Mouse (Mus musculus) hindbrain, embryonic 14.5 days (tissue): ENCODE data around the gene Trnt1. TPM values are rescaled to one million over a fixed set of nuclear protein-coding genes. Genes with fewer than 3 reads are reported as not detected.
A peak's percentile ranks its signal among the peaks of the same experiment; 100 is the strongest.

Experiments used
- ATAC-seq: fragments of 200-750 bp; cut with Nextera tagmentation; 2 replicates; pipeline ENCODE4 v1.8.0; 2017; ENCODE audit warnings: moderate number of reproducible peaks, mild to moderate bottlenecking, moderate TSS enrichment, moderate library complexity; ENCODE audit not compliant: low FRiP score
- DNase-seq: peaks from one replicate; pipeline ENCODE4 v3.0.0-alpha.2; 2015; ENCODE audit warnings: low spot score
- H3K27ac ChIP-seq: fragments of 300-500 bp; sonication (generic); 2 replicates; pipeline ENCODE4 v1.5.1; 2014; ENCODE audit warnings: mild to moderate bottlenecking, moderate library complexity
- H3K27me3 ChIP-seq: fragments of 300-500 bp; sonication (generic); 2 replicates; pipeline ENCODE4 v1.6.1; 2014; ENCODE audit warnings: mild to moderate bottlenecking, low read length, mixed read lengths; ENCODE audit not compliant: control insufficient read depth, insufficient read depth
- H3K36me3 ChIP-seq: fragments of 300-500 bp; sonication (generic); replicated peaks from 2 replicates; pipeline ENCODE4 v1.6.1; 2014; ENCODE audit not compliant: control insufficient read depth, insufficient read depth
- H3K4me1 ChIP-seq: fragments of 300-500 bp; sonication (generic); replicated peaks from 2 replicates; pipeline ENCODE4 v1.6.1; 2014; ENCODE audit warnings: antibody characterized with exemption, low read length, mixed read lengths; ENCODE audit not compliant: control insufficient read depth, insufficient read depth
- H3K4me2 ChIP-seq: fragments of 300-500 bp; sonication (generic); replicated peaks from 2 replicates; pipeline ENCODE4 v1.6.1; 2014; ENCODE audit warnings: mild to moderate bottlenecking, moderate library complexity
- H3K4me3 ChIP-seq: fragments of 300-500 bp; sonication (generic); replicated peaks from 2 replicates; pipeline ENCODE4 v1.5.1; 2014; ENCODE audit warnings: mild to moderate bottlenecking, low read length
- H3K9ac ChIP-seq: fragments of 300-500 bp; sonication (generic); 2 replicates; pipeline ENCODE4 v1.6.1; 2014
- H3K9me3 ChIP-seq: fragments of 300-500 bp; sonication (generic); 2 replicates; pipeline ENCODE4 v1.6.1; 2016; ENCODE audit warnings: low read length; ENCODE audit not compliant: control insufficient read depth
- WGBS: fragments of 180-500 bp; shearing (Covaris S2); extraction: QIAGEN DNeasy Blood & Tissue Kit; methylation state at CpG from one replicate; pipeline ENCODE4 v1.1.7; 2014; 5-methylcytosine and 5-hydroxymethylcytosine counted together
- polyA plus RNA-seq: library from polyadenylated mRNA; unstranded; fragments of >200 nt; fragmentation: Nextera tagmentation; extraction: Ambion mirVana; gene quantifications from 2 replicates; pipeline ENCODE4 v1.2.1, GENCODE M21; 2014

The Trnt1 gene
- polyA plus RNA-seq, 1 experiment from 2014 or later, result 63.5 TPM

- Histone ChIP-seq H3K27me3 (no peaks in the 10 kb centered on the region), H3K4me1 (peaks cover 12% of the 10 kb centered on the region), H3K4me2 (no peak overlapping the region), H3K27ac (no peak overlapping the region), H3K9me3 (no peaks in the 10 kb centered on the region), H3K4me3 (no peak overlapping the region), H3K9ac (no peak overlapping the region), H3K36me3 (peaks cover 6% of the 10 kb centered on the region; the same call in 1 of the 2 replicates)
- peak; percentile 10 for DNase-seq
- no peak for ATAC-seq
- 76% methylated on average over 4 of the region's 4 CpGs for WGBS
These were observed 2.1 kb upstream of the Trnt1 start for GRCm38 (mm10) chr6:106766774-106767173.

DNA sequence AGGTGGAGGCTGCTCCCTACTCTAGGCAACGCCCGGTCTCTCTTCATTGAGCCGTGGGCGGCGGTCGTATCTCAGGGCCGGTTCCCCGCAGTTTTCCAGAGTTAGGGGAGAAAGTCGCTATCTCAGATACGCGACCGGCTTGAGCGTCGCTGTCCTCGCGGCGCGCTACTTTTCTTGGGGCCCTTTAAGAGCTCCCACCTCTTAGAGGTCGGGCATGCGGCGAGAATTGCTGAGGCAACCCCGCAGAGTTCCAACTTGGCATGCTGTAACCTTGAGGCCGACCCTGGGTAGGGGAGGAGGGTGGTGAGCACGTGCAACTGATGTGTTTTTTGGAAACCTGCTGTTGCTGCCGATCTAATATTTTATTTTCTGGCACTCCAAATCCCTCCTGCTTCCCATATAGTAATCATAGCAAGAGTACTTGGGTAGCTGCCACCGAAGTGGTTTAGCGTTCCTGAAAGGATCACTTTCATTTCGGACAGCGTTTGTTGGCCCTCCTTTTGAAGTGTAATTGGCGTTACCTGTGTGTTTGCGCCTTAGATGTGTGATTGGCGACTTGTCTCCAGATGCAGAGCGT is 458 bp downstream of the Trnt1 start:
- no peaks in the 10 kb centered on the region for H3K9me3 ChIP-seq
- peak overlapping the region; percentile 73 for H3K4me3 ChIP-seq
- H3K27me3 ChIP-seq, result no peaks in the 10 kb centered on the region
- H3K27ac ChIP-seq, result peak overlapping the region; percentile 63; the same call in 1 of the 2 replicates
- ATAC-seq, result peak; percentile 73
- DNase-seq, result no peak
- 3% methylated on average over 33 of the region's 33 CpGs for WGBS
- H3K36me3 ChIP-seq, result peaks cover 27% of the 10 kb centered on the region
- H3K4me2 ChIP-seq, result peak overlapping the region; percentile 77
- peaks cover 12% of the 10 kb centered on the region for H3K4me1 ChIP-seq
- peak overlapping the region; percentile 61 for H3K9ac ChIP-seq

DNA sequence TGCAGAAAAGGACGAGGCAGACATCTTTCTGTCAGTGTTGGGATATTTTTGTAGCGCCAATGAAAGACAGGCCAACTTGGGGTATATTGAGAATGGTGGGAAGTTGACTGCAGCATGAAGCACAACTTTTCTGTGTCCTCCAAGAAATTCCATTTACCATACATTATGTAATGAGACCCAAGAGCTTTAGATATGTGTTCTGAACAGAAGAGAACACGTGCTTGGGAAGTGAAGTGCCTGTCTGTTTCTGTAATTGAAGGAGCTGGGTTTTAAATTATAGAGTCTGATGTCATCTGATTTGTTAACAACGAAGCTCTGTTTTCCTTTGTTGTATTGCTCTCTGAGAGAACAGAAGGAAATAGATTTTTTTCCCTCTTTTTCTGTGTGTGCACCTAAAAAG is 1.1 kb downstream of the Trnt1 start:
- H3K9ac ChIP-seq, result peak overlapping the region; percentile 61

GRCm38 (mm10) chr6:106787138-106787537 is 18.2 kb downstream of the Trnt1 start:
- Histone ChIP-seq H3K4me2 (no peak overlapping the region), H3K9me3 (no peaks in the 10 kb centered on the region), H3K27ac (no peak overlapping the region), H3K4me1 (no peaks in the 10 kb centered on the region), H3K27me3 (no peaks in the 10 kb centered on the region), H3K4me3 (no peak overlapping the region), H3K9ac (no peak overlapping the region), H3K36me3 (peaks cover 61% of the 10 kb centered on the region)
- 94% methylated on average over 3 of the region's 3 CpGs for WGBS
- no peak for ATAC-seq
- DNase-seq, result no peak

More for the DNA sequence above, 1.1 kb downstream of the Trnt1 start:
- Histone ChIP-seq H3K4me1 (peaks cover 12% of the 10 kb centered on the region), H3K27ac (no peak overlapping the region), H3K27me3 (no peaks in the 10 kb centered on the region), H3K9me3 (no peaks in the 10 kb centered on the region), H3K4me2 (peak overlapping the region; percentile 77), H3K36me3 (peaks cover 32% of the 10 kb centered on the region), H3K4me3 (peak overlapping the region; percentile 73)
- WGBS, result 50% methylated on average over 4 of the region's 4 CpGs
- ATAC-seq, result no peak
- DNase-seq, result no peak

- Histone ChIP-seq H3K27ac (no peak overlapping the region), H3K4me2 (no peak overlapping the region), H3K36me3 (peaks cover 69% of the 10 kb centered on the region), H3K4me3 (no peak overlapping the region), H3K9me3 (no peaks in the 10 kb centered on the region), H3K9ac (no peak overlapping the region), H3K4me1 (no peaks in the 10 kb centered on the region), H3K27me3 (no peaks in the 10 kb centered on the region)
- ATAC-seq, result no peak
- WGBS, result 93% methylated on average over 8 of the region's 8 CpGs
- no peak for DNase-seq
These were observed 22.5 kb downstream of the Trnt1 start for GRCm38 (mm10) chr6:106791429-106791828.

- no peaks in the 10 kb centered on the region for H3K9me3 ChIP-seq
- no peak overlapping the region for H3K4me2 ChIP-seq
- 94% methylated on average over 5 of the region's 5 CpGs for WGBS
- no peak overlapping the region for H3K9ac ChIP-seq
- no peak overlapping the region for H3K27ac ChIP-seq
- DNase-seq (no peak), ATAC-seq (no peak)
- no peaks in the 10 kb centered on the region for H3K27me3 ChIP-seq
- no peaks in the 10 kb centered on the region for H3K4me1 ChIP-seq
- H3K36me3 ChIP-seq, result peaks cover 64% of the 10 kb centered on the region
- no peak overlapping the region for H3K4me3 ChIP-seq
These were observed 23.6 kb downstream of the Trnt1 start for GRCm38 (mm10) chr6:106792486-106792885.

DNA sequence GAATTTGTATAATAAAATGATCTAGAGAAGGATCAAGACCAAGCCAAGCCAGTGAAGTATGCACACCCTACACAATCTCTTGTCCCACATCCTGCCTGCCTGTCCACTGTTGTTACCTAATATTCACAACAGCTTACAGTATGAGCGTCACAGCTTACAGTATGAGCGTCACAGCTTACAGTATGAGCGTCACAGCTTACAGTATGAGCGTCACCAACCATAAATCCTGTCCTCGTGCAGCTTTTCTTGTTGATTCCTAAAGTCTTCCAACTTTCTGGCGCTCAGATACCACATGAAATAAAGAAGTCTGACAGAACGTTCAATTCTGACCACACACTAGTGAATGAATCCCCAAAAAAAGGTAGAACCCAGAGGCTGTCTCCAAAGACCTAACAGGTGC is 24.2 kb downstream of the Trnt1 start:
- H3K4me1 ChIP-seq, result no peaks in the 10 kb centered on the region
- 96% methylated on average over 7 of the region's 7 CpGs for WGBS
- no peaks in the 10 kb centered on the region for H3K27me3 ChIP-seq
- no peak overlapping the region for H3K4me2 ChIP-seq
- H3K4me3 ChIP-seq, result no peak overlapping the region
- no peaks in the 10 kb centered on the region for H3K9me3 ChIP-seq
- no peak overlapping the region for H3K27ac ChIP-seq
- ATAC-seq (no peak), DNase-seq (no peak)
- H3K36me3 ChIP-seq, result peaks cover 60% of the 10 kb centered on the region
- H3K9ac ChIP-seq, result no peak overlapping the region

DNA sequence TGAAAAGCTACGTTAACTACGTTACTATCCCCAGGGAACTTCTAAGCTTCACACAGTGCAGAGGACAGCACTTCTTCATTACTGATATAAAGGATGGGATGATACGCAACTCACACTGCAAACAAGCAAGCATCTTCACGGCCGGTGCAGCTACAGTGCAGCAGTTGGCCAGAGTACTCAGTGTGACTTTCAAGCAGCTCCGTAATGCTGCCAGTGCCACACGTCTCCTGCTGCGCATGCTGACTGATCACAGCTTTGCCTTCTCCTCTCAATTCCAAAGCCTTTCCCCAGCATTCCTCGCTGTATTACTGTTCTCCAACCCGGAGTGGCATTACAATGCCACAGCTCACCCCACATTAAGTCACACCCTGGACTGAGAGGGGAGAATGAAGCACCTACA is 24.7 kb downstream of the Trnt1 start:
- Histone ChIP-seq H3K9ac (no peak overlapping the region), H3K4me3 (no peak overlapping the region), H3K9me3 (no peaks in the 10 kb centered on the region), H3K36me3 (peaks cover 56% of the 10 kb centered on the region), H3K4me1 (peaks cover 5% of the 10 kb centered on the region; the same call in 1 of the 2 replicates), H3K4me2 (no peak overlapping the region), H3K27ac (no peak overlapping the region), H3K27me3 (no peaks in the 10 kb centered on the region)
- ATAC-seq, result no peak
- WGBS, result 94% methylated on average over 10 of the region's 10 CpGs
- DNase-seq, result no peak

DNA sequence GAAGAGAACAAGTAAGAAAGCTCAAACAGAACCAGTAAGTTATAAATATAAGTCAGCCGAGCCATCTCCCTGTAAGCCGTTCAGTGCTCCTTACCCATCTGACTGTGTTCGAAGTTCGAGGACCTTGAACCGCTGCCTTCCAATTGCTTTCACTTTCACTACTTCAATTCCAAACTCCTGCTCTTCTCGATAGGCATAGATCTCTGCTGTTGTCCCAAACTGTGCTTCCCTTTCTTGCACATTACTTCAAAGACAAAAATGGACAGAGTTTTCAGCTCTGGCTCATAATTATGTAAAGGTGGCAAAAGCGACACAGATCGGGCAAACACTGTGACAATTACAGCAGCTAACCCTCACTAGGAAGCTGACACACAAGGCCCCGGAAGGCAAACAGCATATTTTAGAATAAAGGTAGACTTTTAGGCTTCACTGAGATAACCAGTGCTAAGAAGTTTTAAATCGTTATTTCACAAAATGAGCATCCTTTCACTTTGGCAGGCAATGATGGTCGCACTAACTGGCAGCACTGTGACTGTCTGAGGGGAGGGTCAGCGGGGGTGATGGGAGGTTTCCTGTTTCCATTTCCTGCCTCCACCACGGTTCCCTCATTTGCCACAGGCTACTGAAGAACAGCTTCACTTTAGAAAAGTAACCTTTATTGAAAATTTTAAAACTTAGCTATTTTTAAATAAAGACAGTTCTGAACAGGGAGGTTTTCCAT is 25.3 kb downstream of the Trnt1 start:
- ATAC-seq, result no peak

More for the DNA sequence above, 25.3 kb downstream of the Trnt1 start:
- H3K27me3 ChIP-seq, result no peaks in the 10 kb centered on the region
- H3K4me2 ChIP-seq, result no peak overlapping the region
- H3K9ac ChIP-seq, result no peak overlapping the region
- no peak for DNase-seq
- no peak overlapping the region for H3K27ac ChIP-seq
- H3K4me3 ChIP-seq, result no peak overlapping the region
- peaks cover 50% of the 10 kb centered on the region for H3K36me3 ChIP-seq
- WGBS, result 93% methylated on average over 13 of the region's 13 CpGs
- peaks cover 11% of the 10 kb centered on the region for H3K4me1 ChIP-seq
- no peaks in the 10 kb centered on the region for H3K9me3 ChIP-seq
